Mouse (Mus musculus) mesoderm, embryonic 11.5 days (tissue): ENCODE measurements at regions not wholly inside any gene's neighbourhood (a gene's known extent, or its start where the extent isn't known, plus 50 kb on each side); places are given as distances from the start of the nearest gene placed in this dataset.

Source experiments
- DNase-seq: peaks from one replicate; pipeline ENCODE4 v3.0.0-alpha.2; 2012; ENCODE audit warnings: low read depth, low spot score

DNA sequence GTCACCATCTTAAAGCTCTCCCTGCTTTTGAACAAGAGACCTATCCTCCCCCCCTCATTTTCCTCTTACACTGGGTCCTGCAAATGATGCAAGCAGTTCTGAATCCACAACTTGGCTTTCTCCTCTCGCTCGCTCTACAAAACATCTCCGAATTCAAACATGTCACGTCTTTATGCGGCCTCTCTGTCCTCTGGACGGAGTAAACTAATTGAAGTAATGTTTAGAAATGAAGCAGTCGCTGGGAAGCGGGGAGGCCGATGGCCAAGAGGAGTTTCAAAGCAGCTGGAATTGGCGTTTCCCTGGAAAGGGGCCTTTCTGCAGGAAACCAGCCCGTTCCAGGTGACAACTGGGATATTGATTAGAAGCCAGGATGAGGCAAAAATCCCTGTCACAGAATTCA is 446.8 kb downstream of the Ate1 start:
- DNase-seq: no peak

DNA sequence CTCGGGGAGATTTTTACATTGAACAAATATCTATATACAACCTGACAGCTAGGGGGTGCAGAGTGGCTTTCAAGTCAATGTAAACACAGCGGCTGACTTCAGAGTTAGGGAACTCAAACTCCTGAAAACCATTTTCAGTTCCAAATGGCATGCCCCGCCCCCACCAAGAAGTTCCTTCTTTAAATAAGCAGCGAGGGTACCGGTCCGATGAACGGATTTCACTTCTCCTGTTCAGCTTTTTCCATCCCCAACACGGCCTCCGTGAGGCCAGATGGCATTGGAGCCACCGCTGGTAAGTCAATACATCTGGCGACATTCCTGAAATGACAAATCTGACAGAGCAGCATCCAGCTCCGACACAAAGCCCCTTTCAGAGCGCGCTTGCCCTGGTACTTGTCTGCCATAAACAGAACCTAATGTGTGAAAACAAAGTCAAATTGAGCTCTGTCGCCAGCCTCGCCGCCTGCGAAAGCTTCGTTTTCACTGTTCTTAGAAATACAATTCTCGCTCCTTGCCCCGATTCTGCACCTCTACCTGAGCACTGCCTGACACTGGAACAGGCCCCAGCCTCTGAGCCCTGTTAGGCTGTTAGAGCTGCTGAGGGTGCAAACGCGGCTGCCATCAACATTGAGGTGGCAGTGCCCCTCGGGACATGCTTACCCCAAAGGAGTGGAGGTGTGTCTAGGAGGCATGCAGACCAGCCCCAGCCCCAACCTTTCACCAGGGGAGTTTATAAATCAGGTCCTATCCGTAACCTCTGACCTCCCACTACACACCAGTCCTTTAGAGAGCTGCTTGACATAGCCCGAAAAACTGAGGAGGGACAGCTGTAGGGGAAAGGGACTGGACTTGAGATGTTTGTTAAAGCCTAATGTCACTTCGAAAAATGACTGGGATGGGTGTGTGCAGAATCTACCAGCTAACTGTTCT is 446.0 kb downstream of the Ate1 start:
- DNase-seq: peak; percentile 79

DNA sequence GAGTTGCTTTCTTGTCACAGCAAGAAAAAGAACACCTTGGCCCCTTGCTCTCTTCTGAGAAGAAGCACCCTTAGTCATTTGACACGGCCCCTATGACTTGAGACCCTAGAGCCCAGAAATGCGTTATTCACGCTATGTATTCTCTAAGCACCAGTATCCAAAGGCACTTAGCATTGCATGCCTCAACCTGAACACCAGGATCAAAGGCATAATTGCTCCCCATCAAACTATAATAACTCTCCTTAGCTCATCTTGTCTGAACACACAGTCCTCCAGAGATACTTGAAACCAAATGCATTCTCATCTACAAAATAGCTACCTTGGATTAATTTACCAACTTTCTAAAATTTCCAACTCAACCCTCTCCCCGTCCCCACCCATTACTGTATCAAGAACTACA is 437.5 kb downstream of the Ate1 start:
- DNase-seq: no peak

DNA sequence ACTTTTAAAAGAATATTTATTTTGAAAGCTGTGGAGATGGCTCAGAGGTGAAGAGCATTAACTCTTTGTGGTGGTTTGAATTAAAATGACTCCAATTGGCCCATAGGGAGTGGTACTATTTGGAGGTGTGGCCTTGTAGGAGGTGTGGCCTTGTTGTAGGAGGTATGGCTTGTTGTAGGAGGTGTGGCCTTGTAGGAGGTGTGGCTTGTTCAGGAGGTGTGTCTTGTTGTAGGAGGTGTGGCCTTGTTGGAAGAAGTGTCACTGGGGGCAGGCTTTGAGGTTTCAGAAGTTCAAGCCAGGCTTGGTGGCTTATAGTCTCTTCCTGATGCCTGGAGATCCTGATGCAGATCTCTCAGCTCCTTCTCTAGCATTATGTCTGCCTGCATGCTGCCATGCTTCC is 434.5 kb downstream of the Ate1 start:
- no peak for DNase-seq

DNA sequence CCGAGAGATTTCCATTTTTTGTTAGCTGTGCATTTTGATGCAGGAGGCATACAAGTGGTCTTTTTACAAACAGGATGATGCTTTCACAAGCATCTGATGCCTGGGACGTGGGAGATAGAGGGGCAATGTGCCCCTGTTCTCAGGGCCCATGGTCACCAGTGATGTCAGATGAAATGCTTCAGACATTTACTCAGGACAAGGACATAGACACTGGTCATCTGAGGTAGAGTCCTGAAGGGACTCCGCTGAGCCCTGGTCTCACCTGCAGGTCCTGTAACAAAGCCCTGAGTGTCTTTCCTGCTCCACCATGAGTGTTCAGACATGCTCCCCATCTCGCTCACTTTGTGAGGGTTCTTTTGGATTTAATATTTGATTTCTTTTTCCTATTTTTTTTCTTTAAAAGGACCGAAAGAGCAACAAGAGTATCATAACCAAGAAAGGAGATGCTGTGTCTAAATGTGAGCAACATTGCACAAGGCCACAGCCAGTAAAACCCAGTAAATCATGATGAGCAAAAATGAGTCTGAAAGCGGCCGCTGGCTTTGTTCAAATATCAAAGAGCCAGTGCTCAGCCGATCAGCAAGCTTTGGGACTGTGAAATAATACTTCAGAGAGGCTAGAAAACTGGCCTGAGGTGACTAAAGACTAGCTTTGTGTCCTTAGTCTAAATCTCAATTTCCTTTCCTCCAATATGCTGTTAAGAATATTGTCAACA is 430.1 kb downstream of the Ate1 start:
- no peak for DNase-seq

DNA sequence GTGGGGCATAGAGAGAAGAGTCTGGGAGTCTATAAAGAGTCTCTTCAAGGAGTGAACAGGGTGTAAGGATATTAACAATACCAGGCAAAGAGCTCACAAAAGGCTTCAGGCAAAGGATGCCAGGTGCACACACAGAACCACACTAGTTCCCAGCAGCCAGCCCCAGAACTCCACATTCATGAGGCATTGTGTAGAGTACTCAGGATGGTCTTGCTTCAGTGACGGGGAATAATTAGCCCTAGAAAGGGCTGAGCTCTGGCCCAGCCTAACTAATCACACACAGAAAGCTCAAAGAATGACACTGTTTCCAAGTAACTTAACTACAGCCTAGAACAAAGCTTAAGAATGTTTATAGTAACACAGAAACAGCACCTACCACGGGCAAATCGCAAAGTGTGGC is 428.2 kb downstream of the Ate1 start:
- no peak for DNase-seq

DNA sequence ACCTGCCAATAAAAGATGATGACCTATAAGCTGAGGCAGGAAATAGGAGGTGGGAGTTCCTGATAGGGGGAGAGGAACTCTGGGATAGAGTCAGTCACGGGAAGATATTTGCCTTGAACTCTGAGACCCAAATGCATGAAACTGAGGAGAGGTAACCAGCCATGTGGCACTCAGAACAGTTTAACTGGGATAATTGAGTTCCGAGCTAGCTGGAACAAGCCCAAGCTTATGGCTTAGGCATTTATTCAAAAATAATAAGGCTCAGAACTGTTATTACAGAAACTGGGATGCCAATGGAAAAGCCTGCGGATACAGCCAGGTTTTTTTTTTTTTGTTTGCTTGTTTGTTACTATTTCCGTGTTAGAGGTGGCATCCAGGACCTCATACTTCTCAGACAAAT is 425.0 kb downstream of the Ate1 start:
- DNase-seq: no peak

DNA sequence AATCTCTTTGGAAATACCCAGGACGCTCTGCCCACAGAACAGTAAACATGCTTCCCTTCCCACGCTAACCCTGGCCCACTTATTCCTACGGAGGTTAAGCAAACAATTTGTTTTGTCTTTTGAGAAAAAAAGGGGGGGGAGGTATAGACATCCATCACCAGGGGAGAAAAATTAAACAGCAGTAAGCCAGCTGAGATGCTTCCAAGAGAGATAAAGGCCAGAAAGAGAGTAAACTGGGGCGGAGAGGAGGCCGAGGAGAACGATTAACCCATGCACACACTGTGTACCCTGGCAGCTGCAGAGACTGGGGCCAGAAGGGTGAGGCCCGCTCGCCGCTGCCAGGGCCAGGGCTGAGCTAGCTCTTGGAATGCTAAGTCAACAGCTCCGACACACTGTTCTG is 421.6 kb downstream of the Ate1 start:
- no peak for DNase-seq

DNA sequence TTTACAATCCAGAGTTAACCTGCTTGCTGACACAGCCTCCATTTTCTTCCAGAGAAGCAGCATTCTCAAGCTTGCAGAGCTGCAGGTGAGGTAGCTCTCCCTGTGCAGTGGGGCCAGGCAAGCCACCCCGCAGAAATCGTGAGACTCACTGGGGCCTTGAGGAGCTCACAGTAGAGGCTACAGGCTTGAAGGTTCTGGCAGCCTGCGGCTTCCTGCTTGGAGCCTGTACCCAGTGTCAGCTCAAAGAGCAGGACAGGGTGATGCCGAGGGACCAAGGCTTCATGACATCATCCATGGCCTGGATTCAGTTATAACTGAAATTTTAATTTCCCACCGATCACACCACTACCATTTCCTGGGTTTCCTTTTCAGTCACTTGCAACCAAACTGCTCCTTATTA is 417.5 kb downstream of the Ate1 start:
- no peak for DNase-seq

DNA sequence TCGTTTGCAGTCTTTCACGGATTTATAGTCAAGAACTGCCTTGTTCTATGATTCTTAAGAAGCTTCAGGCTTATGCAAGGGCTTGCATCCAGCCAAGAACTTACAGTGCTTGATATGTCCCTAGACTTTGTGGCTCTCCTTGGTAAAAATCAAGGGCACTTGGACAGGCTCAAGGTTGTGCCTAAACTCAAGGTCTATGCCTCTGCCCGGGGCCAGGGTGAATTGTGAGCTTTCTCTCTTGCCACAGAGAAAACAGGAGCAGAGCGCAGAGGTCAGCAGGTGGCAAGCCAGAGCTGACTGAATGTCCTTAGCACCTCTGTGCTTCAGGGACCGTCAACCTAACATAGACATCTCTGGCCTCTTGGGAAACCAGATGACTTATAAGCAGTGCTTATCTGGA is 413.2 kb downstream of the Ate1 start:
- DNase-seq: no peak

DNA sequence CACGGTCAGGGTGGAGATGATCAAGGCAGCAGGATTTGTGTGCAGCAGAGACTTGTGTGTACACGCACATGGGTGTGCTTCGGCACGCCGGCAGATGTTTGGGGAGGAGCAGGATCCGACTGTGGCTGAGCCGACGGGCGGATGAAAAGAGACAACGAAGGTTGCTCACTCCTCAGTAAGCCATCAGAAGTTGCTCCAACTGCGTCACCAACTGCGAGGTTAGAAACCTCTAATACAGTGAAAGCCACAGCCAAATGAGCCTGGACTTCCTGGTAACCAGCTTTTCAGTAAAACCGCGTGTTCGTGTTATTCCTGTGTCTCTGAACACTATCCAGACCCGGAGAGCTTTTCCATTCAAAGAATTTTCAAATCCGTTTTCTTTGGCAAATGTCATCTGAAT is 411.8 kb downstream of the Ate1 start:
- DNase-seq: no peak
